Mouse (Mus musculus): ENCODE data around the gene Olfr287.

The Olfr287 gene

GRCm38 (mm10) chr15:98220877-98221276, at the start of gene Olfr287, which contains the start of gene Gm44579:
TSS of gene Olfr287 (minus strand) at chr15:98221056.
TSS of gene Gm44579 (minus strand) at chr15:98220977.
- no peak for DNase-seq (ENCODE audit: extremely low spot score, low read depth, low spot score)

- DNase-seq (ENCODE audit: extremely low spot score, low read depth, low spot score), result no peak
These were observed 36.9 kb upstream of the Olfr287 start for GRCm38 (mm10) chr15:98257776-98258175.

GRCm38 (mm10) chr15:98257193-98257592, 36.3 kb upstream of the Olfr287 start, which contains the start of gene H1fnt:
TSS of gene H1fnt (minus strand) at chr15:98257293.
- no peak for DNase-seq (ENCODE audit: extremely low spot score, low read depth, low spot score)

- no peak for DNase-seq (ENCODE audit: extremely low spot score, low read depth, low spot score)
These were observed 35.4 kb upstream of the Olfr287 start for GRCm38 (mm10) chr15:98256271-98256670.

GRCm38 (mm10) chr15:98235442-98235841, 14.6 kb upstream of the Olfr287 start:
- DNase-seq (ENCODE audit: extremely low spot score, low read depth, low spot score), result no peak

GRCm38 (mm10) chr15:98234350-98234749, 13.5 kb upstream of the Olfr287 start, which contains the start of gene Olfr286:
TSS of gene Olfr286 (minus strand) at chr15:98234450.
- no peak for DNase-seq (ENCODE audit: extremely low spot score, low read depth, low spot score)

GRCm38 (mm10) chr15:98226096-98226495, 5.2 kb upstream of the Olfr287 start:
- no peak for DNase-seq (ENCODE audit: extremely low spot score, low read depth, low spot score)

- no peak for DNase-seq (ENCODE audit: extremely low spot score, low read depth, low spot score)
These were observed 4.8 kb upstream of the Olfr287 start for GRCm38 (mm10) chr15:98225610-98226009.

- DNase-seq (ENCODE audit: extremely low spot score, low read depth, low spot score), result no peak
These were observed 1.5 kb upstream of the Olfr287 start for GRCm38 (mm10) chr15:98222377-98222776.

- no peak for DNase-seq (ENCODE audit: extremely low spot score, low read depth, low spot score)
These were observed 6.7 kb downstream of the Olfr287 start for GRCm38 (mm10) chr15:98214130-98214529.

- no peak for DNase-seq (ENCODE audit: extremely low spot score, low read depth, low spot score)
These were observed 7.5 kb downstream of the Olfr287 start for GRCm38 (mm10) chr15:98213336-98213870.

- DNase-seq (ENCODE audit: extremely low spot score, low read depth, low spot score), result no peak
These were observed 11.2 kb downstream of the Olfr287 start for GRCm38 (mm10) chr15:98209676-98210075.

- no peak for DNase-seq (ENCODE audit: extremely low spot score, low read depth, low spot score)
These were observed 25.4 kb downstream of the Olfr287 start, which contains the start of gene Olfr288 for GRCm38 (mm10) chr15:98195442-98195841. TSS of gene Olfr288 (minus strand) at chr15:98195542.

- no peak for DNase-seq (ENCODE audit: extremely low spot score, low read depth, low spot score)
These were observed 36.4 kb downstream of the Olfr287 start for GRCm38 (mm10) chr15:98184456-98184855.

- DNase-seq (ENCODE audit: extremely low spot score, low read depth, low spot score), result no peak
These were observed 38.8 kb downstream of the Olfr287 start for GRCm38 (mm10) chr15:98181856-98182570.

- DNase-seq (ENCODE audit: extremely low spot score, low read depth, low spot score), result peak; percentile 72
These were observed 39.6 kb downstream of the Olfr287 start for GRCm38 (mm10) chr15:98181132-98181711.

GRCm38 (mm10) chr15:98180567-98181131, 40.2 kb downstream of the Olfr287 start:
- no peak for DNase-seq (ENCODE audit: extremely low spot score, low read depth, low spot score)

- no peak for DNase-seq (ENCODE audit: extremely low spot score, low read depth, low spot score)
These were observed 43.5 kb downstream of the Olfr287 start for GRCm38 (mm10) chr15:98177320-98177719.

GRCm38 (mm10) chr15:98173821-98174220, 47.0 kb downstream of the Olfr287 start:
- DNase-seq (ENCODE audit: extremely low spot score, low read depth, low spot score), result peak; percentile 28

- DNase-seq (ENCODE audit: extremely low spot score, low read depth, low spot score), result no peak
These were observed 48.7 kb downstream of the Olfr287 start for GRCm38 (mm10) chr15:98172113-98172512.

- DNase-seq (ENCODE audit: extremely low spot score, low read depth, low spot score), result no peak
These were observed 49.9 kb downstream of the Olfr287 start for GRCm38 (mm10) chr15:98170917-98171316.

- no peak for DNase-seq (ENCODE audit: extremely low spot score, low read depth, low spot score)
These were observed 50.5 kb downstream of the Olfr287 start for GRCm38 (mm10) chr15:98170365-98170764.
